Mouse (Mus musculus): ENCODE results near the gene Msh5. TPM values are rescaled to one million over a fixed set of nuclear protein-coding genes. Genes with fewer than 3 reads are reported as not detected.
"Not testable (repeated sequence)": the region's sequence is repeated elsewhere in the genome, so short reads cannot be mapped to it uniquely, and the experiment has no call there.

Gene Msh5
- polyA plus RNA-seq, 1 experiment from 2014 or later = 4.2 TPM

DNA sequence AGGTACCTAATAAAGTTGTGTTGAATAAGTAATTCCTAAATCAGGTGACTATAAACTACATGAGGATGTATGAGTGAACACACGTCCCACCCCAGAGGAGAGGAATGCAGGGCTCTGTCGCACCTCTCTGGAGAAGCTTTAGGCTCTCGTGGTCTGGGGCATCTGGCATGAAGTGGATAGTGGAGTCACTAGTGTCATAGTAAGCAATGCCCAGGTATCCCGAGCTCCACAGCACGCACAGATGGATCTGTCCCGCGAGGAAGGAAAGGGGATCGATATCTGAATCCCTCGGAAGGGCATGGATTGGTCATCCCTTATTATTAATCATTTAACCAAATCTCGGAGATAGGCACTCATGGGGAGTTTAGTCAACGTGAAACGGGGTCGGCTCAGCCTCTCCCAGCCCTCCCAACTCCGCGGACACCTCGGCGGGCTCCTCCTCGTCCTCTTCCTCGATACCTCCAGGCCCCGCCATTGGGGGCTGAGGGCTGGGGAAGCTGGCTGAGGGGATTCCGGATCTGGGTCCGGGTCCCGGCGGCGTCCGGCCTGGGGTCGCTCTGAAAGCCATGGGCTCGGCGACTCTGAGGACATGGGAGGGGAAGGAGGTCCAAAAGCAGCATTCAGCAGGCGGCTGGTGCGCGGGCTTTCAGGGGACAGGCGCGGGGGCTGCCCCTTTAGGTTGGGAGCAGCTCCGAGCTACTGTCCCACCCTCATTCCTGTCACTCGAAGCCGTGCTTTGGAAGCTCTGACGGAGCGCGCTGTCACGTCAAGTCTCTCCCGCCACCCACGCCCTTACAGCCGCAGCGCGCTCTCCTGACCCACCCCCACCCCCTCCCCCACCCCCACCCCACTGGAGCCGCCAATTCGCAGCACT lies 501 bp downstream of the Msh5 start:
- Histone ChIP-seq H3K9ac (ENCODE audit: low read depth, low read length) (peak overlapping the region; percentile 76), H3K4me3 (ENCODE audit: low read depth, low read length) (peak overlapping the region; percentile 49), H3K27ac (ENCODE audit: low read depth, low read length) (peak overlapping the region; percentile 70), H3K4me2 (replicated peaks; ENCODE audit: low read depth, low read length) (peak overlapping the region; percentile 92), H3K27me3 (ENCODE audit: control insufficient read depth, insufficient read depth, low read length) (no peaks in the 10 kb centered on the region), H3K4me1 (replicated peaks; ENCODE audit: control insufficient read depth, insufficient read depth, low read length) (no peaks in the 10 kb centered on the region; the same call in 1 of the 2 replicates), H3K9me3 (ENCODE audit: control insufficient read depth, low read length) (no peaks in the 10 kb centered on the region), H3K36me3 (ENCODE audit: control insufficient read depth, insufficient read depth, low read length) (no peaks in the 10 kb centered on the region)
- DNase-seq (ENCODE audit: low spot score) = no peak
- ATAC-seq (ENCODE audit: low FRiP score) = peak; percentile 73
- 5% methylated on average over 39 of the region's 48 CpGs for WGBS

DNA sequence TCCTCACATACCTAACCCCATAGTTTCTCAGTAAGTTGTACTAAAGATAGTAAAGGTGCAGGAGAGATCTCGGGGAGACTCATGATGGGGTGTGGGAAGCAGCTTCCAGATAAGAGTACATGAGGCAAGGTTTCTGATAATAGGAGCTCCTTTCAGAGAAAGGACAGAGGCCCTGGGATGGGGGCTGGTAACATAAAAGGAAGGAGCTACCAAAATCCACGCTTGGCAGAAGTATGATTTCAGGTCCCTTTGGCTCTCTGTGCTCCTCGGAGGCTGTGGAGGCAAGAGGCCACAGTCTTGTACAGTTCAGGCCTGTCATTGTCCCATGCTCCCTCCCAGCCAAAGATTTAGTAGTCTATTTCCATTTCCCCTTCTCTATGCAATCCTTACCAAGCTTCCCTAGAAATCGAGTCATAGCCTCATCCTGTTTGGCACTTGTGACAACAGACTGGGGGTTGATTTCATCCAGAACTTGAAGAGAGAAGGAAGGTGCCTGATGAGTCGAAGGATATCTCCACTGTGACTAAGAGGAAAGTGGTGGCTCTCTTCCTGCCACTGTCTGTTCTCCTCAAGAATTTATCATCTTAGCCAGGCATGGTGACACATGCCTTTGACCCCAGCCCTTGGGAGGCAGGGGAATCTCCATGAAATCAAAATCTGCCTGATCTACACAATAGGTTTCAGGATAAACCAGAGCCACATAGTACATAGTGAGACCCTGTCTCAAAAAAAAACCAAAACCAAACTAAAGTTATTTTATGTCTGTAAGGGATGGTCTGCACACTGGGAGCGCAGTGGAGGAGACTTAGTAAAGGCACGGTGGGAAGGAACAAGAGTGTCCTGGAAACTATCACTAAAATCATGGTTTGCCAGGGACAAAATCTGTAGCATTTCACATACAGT lies 1.4 kb downstream of the Msh5 start:
- WGBS = 86% methylated on average over 7 of the region's 7 CpGs
- Histone ChIP-seq H3K27ac (ENCODE audit: low read depth, low read length) (no peak overlapping the region), H3K9me3 (ENCODE audit: control insufficient read depth, low read length) (no peaks in the 10 kb centered on the region), H3K36me3 (ENCODE audit: control insufficient read depth, insufficient read depth, low read length) (no peaks in the 10 kb centered on the region), H3K4me3 (ENCODE audit: low read depth, low read length) (no peak overlapping the region), H3K9ac (ENCODE audit: low read depth, low read length) (no peak overlapping the region; the same call in 1 of the 2 replicates), H3K27me3 (ENCODE audit: control insufficient read depth, insufficient read depth, low read length) (no peaks in the 10 kb centered on the region), H3K4me1 (replicated peaks; ENCODE audit: control insufficient read depth, insufficient read depth, low read length) (no peaks in the 10 kb centered on the region; the same call in 1 of the 2 replicates), H3K4me2 (replicated peaks; ENCODE audit: low read depth, low read length) (peak overlapping the region; percentile 92; the same call in 1 of the 2 replicates)
- ATAC-seq (ENCODE audit: low FRiP score) = no peak
- no peak for DNase-seq (ENCODE audit: low spot score)

DNA sequence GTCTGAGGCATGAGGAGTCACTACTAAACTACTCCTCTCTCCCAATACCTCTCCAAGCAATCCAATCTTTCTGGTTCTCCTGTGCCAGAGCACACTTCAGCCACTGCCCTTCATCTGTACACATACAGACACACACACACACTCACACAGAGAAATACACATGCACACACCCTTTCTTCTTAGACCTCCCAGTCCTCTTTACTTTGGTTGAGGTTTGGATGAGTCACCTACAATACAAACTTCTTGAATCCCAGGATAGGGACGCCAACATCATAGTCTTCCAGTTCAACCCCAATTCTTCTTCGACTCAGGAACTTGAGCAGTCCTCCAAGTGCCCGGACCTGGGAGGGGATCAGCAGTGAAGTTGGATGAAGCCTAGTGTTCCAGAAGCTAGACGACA lies 2.8 kb downstream of the Msh5 start:
- DNase-seq (ENCODE audit: low spot score) (no peak), ATAC-seq (ENCODE audit: low FRiP score) (no peak)
- Histone ChIP-seq H3K4me3 (ENCODE audit: low read depth, low read length) (no peak overlapping the region), H3K4me1 (replicated peaks; ENCODE audit: control insufficient read depth, insufficient read depth, low read length) (no peaks in the 10 kb centered on the region), H3K9me3 (ENCODE audit: control insufficient read depth, low read length) (no peaks in the 10 kb centered on the region), H3K36me3 (ENCODE audit: control insufficient read depth, insufficient read depth, low read length) (no peaks in the 10 kb centered on the region), H3K27ac (ENCODE audit: low read depth, low read length) (no peak overlapping the region), H3K4me2 (replicated peaks; ENCODE audit: low read depth, low read length) (no peak overlapping the region), H3K9ac (ENCODE audit: low read depth, low read length) (no peak overlapping the region), H3K27me3 (ENCODE audit: control insufficient read depth, insufficient read depth, low read length) (no peaks in the 10 kb centered on the region)
- WGBS = 89% methylated on average over 4 of the region's 4 CpGs

- Histone ChIP-seq H3K4me3 (ENCODE audit: low read depth, low read length) (no peak overlapping the region), H3K4me2 (replicated peaks; ENCODE audit: low read depth, low read length) (no peak overlapping the region), H3K27me3 (ENCODE audit: control insufficient read depth, insufficient read depth, low read length) (no peaks in the 10 kb centered on the region), H3K4me1 (replicated peaks; ENCODE audit: control insufficient read depth, insufficient read depth, low read length) (no peaks in the 10 kb centered on the region), H3K9ac (ENCODE audit: low read depth, low read length) (no peak overlapping the region), H3K9me3 (ENCODE audit: control insufficient read depth, low read length) (no peaks in the 10 kb centered on the region), H3K27ac (ENCODE audit: low read depth, low read length) (no peak overlapping the region), H3K36me3 (ENCODE audit: control insufficient read depth, insufficient read depth, low read length) (no peaks in the 10 kb centered on the region)
- WGBS = 86% methylated on average over 11 of the region's 11 CpGs
- ATAC-seq (ENCODE audit: low FRiP score) = no peak
- no peak for DNase-seq (ENCODE audit: low spot score)
These were observed 7.2 kb downstream of the Msh5 start for GRCm38 (mm10) chr17:35039121-35039873.

DNA sequence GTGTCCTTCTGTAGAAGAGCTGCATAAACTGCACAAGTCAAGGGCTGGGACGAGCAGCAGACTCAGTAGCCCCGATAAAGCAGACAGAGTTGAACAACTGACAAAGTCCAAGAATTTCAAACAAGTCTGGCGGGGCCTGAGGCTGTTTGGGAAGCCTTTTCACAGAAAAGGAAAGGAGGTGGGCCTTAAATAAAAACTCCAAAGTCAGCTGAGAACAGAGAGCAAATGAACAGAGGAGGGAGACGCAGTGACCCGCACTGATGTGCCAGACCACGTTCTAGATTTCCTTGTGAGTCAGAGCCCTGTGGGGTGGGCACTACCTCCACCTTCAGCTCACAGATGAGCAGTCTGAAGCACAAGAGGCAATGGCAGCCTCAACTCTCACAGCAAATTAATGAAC lies 11.6 kb downstream of the Msh5 start:
- Histone ChIP-seq H3K27me3 (ENCODE audit: control insufficient read depth, insufficient read depth, low read length) (no peaks in the 10 kb centered on the region), H3K4me1 (replicated peaks; ENCODE audit: control insufficient read depth, insufficient read depth, low read length) (peaks cover 4% of the 10 kb centered on the region; the same call in 1 of the 2 replicates), H3K36me3 (ENCODE audit: control insufficient read depth, insufficient read depth, low read length) (no peaks in the 10 kb centered on the region), H3K27ac (ENCODE audit: low read depth, low read length) (no peak overlapping the region), H3K9me3 (ENCODE audit: control insufficient read depth, low read length) (no peaks in the 10 kb centered on the region), H3K4me3 (ENCODE audit: low read depth, low read length) (no peak overlapping the region), H3K9ac (ENCODE audit: low read depth, low read length) (no peak overlapping the region), H3K4me2 (replicated peaks; ENCODE audit: low read depth, low read length) (no peak overlapping the region)
- ATAC-seq (ENCODE audit: low FRiP score) (no peak), DNase-seq (ENCODE audit: low spot score) (no peak)
- WGBS = 81% methylated on average over 6 of the region's 6 CpGs

GRCm38 (mm10) chr17:35033703-35034102 lies 12.8 kb downstream of the Msh5 start:
- H3K27me3 ChIP-seq (ENCODE audit: control insufficient read depth, insufficient read depth, low read length); H3K4me1 ChIP-seq (replicated peaks; ENCODE audit: control insufficient read depth, insufficient read depth, low read length); H3K9me3 ChIP-seq (ENCODE audit: control insufficient read depth, low read length); H3K27ac ChIP-seq (ENCODE audit: low read depth, low read length); DNase-seq (ENCODE audit: low spot score); H3K36me3 ChIP-seq (ENCODE audit: control insufficient read depth, insufficient read depth, low read length); ATAC-seq (ENCODE audit: low FRiP score); H3K9ac ChIP-seq (ENCODE audit: low read depth, low read length); H3K4me3 ChIP-seq (ENCODE audit: low read depth, low read length); H3K4me2 ChIP-seq (replicated peaks; ENCODE audit: low read depth, low read length): not testable (repeated sequence)
- 90% methylated on average over 1 of the region's 1 CpGs for WGBS

- no peaks in the 10 kb centered on the region for H3K9me3 ChIP-seq (ENCODE audit: control insufficient read depth, low read length)
- H3K9ac ChIP-seq (ENCODE audit: low read depth, low read length) = no peak overlapping the region
- H3K27ac ChIP-seq (ENCODE audit: low read depth, low read length) = no peak overlapping the region
- H3K4me1 ChIP-seq (replicated peaks; ENCODE audit: control insufficient read depth, insufficient read depth, low read length) = peaks cover 9% of the 10 kb centered on the region
- WGBS = 73% methylated on average over 8 of the region's 8 CpGs
- no peak overlapping the region for H3K4me3 ChIP-seq (ENCODE audit: low read depth, low read length)
- DNase-seq (ENCODE audit: low spot score) = no peak
- no peaks in the 10 kb centered on the region for H3K27me3 ChIP-seq (ENCODE audit: control insufficient read depth, insufficient read depth, low read length)
- no peaks in the 10 kb centered on the region for H3K36me3 ChIP-seq (ENCODE audit: control insufficient read depth, insufficient read depth, low read length)
- ATAC-seq (ENCODE audit: low FRiP score) = no peak
- no peak overlapping the region for H3K4me2 ChIP-seq (replicated peaks; ENCODE audit: low read depth, low read length)
These were observed 14.1 kb downstream of the Msh5 start for GRCm38 (mm10) chr17:35032323-35032870.

DNA sequence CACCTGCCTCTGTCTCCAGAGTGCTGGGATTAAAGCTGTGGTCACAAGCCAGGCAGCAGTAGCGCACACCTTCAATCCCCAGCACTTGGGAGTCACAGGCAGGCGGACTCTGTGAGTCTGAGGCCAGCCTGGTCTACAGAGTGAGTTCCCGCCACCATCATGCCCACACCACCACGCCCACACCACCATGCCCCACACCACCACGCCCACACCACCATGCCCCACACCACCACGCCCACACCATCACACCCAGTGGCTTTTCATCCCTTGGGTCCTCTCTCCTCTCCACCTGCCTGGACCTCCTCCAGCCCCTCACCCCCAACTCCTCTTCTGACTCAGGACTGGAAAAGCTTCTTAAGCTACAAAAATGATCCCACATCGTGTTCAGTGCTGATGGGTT lies 14.7 kb downstream of the Msh5 start:
- Histone ChIP-seq H3K36me3 (ENCODE audit: control insufficient read depth, insufficient read depth, low read length) (no peaks in the 10 kb centered on the region), H3K4me2 (replicated peaks; ENCODE audit: low read depth, low read length) (no peak overlapping the region), H3K4me3 (ENCODE audit: low read depth, low read length) (no peak overlapping the region), H3K9ac (ENCODE audit: low read depth, low read length) (no peak overlapping the region), H3K9me3 (ENCODE audit: control insufficient read depth, low read length) (no peaks in the 10 kb centered on the region), H3K4me1 (replicated peaks; ENCODE audit: control insufficient read depth, insufficient read depth, low read length) (peaks cover 11% of the 10 kb centered on the region), H3K27me3 (ENCODE audit: control insufficient read depth, insufficient read depth, low read length) (no peaks in the 10 kb centered on the region), H3K27ac (ENCODE audit: low read depth, low read length) (no peak overlapping the region)
- no peak for DNase-seq (ENCODE audit: low spot score)
- 89% methylated on average over 7 of the region's 7 CpGs for WGBS
- no peak for ATAC-seq (ENCODE audit: low FRiP score)
